Mouse (Mus musculus): ENCODE data around the gene Gm13276.
"Not testable (repeated sequence)": the region's sequence is repeated elsewhere in the genome, so short reads cannot be mapped to it uniquely, and the experiment has no call there.

Gm13276 gene

GRCm38 (mm10) chr4:88785409-88785808, at the start of gene Gm13276:
Gene Gm13276 (plus strand): TSS chr4:88785709.
- not testable (repeated sequence) for DNase-seq (ENCODE audit: low spot score)

GRCm38 (mm10) chr4:88738480-88738879, 47.0 kb upstream of the Gm13276 start:
- DNase-seq (ENCODE audit: low spot score) = peak; percentile 31

- no peak for DNase-seq (ENCODE audit: low spot score)
These were observed 46.5 kb upstream of the Gm13276 start for GRCm38 (mm10) chr4:88739036-88739435.

GRCm38 (mm10) chr4:88741426-88741825, 44.1 kb upstream of the Gm13276 start:
- DNase-seq (ENCODE audit: low spot score) = no peak

- DNase-seq (ENCODE audit: low spot score) = no peak
These were observed 42.6 kb upstream of the Gm13276 start for GRCm38 (mm10) chr4:88742771-88743371.

GRCm38 (mm10) chr4:88744207-88744606, 41.3 kb upstream of the Gm13276 start:
- no peak for DNase-seq (ENCODE audit: low spot score)

- DNase-seq (ENCODE audit: low spot score) = no peak
These were observed 35.6 kb upstream of the Gm13276 start for GRCm38 (mm10) chr4:88749926-88750325.

- peak; percentile 78 for DNase-seq (ENCODE audit: low spot score)
These were observed 30.6 kb upstream of the Gm13276 start, which contains the start of gene Gm13271 for GRCm38 (mm10) chr4:88754818-88755340. Gene Gm13271 (plus strand): TSS chr4:88754868.

GRCm38 (mm10) chr4:88756581-88757513, 28.7 kb upstream of the Gm13276 start:
- not testable (repeated sequence) for DNase-seq (ENCODE audit: low spot score)

GRCm38 (mm10) chr4:88757628-88758031, 27.9 kb upstream of the Gm13276 start:
- peak; percentile 84 for DNase-seq (ENCODE audit: low spot score)

- not testable (repeated sequence) for DNase-seq (ENCODE audit: low spot score)
These were observed 26.8 kb upstream of the Gm13276 start for GRCm38 (mm10) chr4:88758751-88759150.

GRCm38 (mm10) chr4:88759610-88760268, 25.8 kb upstream of the Gm13276 start, which contains the start of gene Gm13283:
Gene Gm13283 (plus strand): TSS chr4:88760119.
- peak; percentile 35 for DNase-seq (ENCODE audit: low spot score)

- DNase-seq (ENCODE audit: low spot score) = peak; percentile 63
These were observed 25.1 kb upstream of the Gm13276 start for GRCm38 (mm10) chr4:88760431-88760830.

- peak; percentile 73 for DNase-seq (ENCODE audit: low spot score)
These were observed 23.7 kb upstream of the Gm13276 start for GRCm38 (mm10) chr4:88761776-88762175.

GRCm38 (mm10) chr4:88762341-88762740, 23.2 kb upstream of the Gm13276 start:
- DNase-seq (ENCODE audit: low spot score) = not testable (repeated sequence)

GRCm38 (mm10) chr4:88763384-88764018, 22.0 kb upstream of the Gm13276 start:
- peak; percentile 40 for DNase-seq (ENCODE audit: low spot score)

GRCm38 (mm10) chr4:88773534-88773933, 12.0 kb upstream of the Gm13276 start, which contains the start of gene Gm13290:
Gene Gm13290 (plus strand): TSS chr4:88773834.
- DNase-seq (ENCODE audit: low spot score) = not testable (repeated sequence)

GRCm38 (mm10) chr4:88776622-88777021, 8.9 kb upstream of the Gm13276 start, which contains the start of gene Gm13289:
Gene Gm13289 (plus strand): TSS chr4:88776922.
- DNase-seq (ENCODE audit: low spot score) = not testable (repeated sequence)

GRCm38 (mm10) chr4:88779550-88779949, 6.0 kb upstream of the Gm13276 start, which contains the start of gene Gm13272:
Gene Gm13272 (plus strand): TSS chr4:88779850.
- not testable (repeated sequence) for DNase-seq (ENCODE audit: low spot score)

GRCm38 (mm10) chr4:88780320-88780719, 5.2 kb upstream of the Gm13276 start:
- DNase-seq (ENCODE audit: low spot score) = not testable (repeated sequence)

- DNase-seq (ENCODE audit: low spot score) = not testable (repeated sequence)
These were observed 3.7 kb upstream of the Gm13276 start, which contains the start of gene Ifnz for GRCm38 (mm10) chr4:88781831-88782230. Gene Ifnz (plus strand): TSS chr4:88782131.

Measured in testis, postnatal 14 days (tissue).